Mouse (Mus musculus) heart, embryonic 13.5 days (tissue): Measurements from ENCODE around the gene Clec2i. TPM values are rescaled to one million over a fixed set of nuclear protein-coding genes. Genes with fewer than 3 reads are reported as not detected.

Source experiments
- ATAC-seq: fragments of 200-750 bp; cut with Nextera tagmentation; 2 replicates; pipeline ENCODE4 v1.8.0; 2017; ENCODE audit warnings: moderate TSS enrichment; ENCODE audit not compliant: insufficient number of reproducible peaks, low FRiP score, low TSS enrichment; ENCODE audit errors: extremely low read depth
- H3K27ac ChIP-seq: fragments of 300-500 bp; sonication (generic); replicated peaks from 2 replicates; pipeline ENCODE4 v1.5.1; 2015; ENCODE audit warnings: moderate library complexity, mild to moderate bottlenecking, inconsistent platforms
- H3K27me3 ChIP-seq: fragments of 300-500 bp; sonication (generic); replicated peaks from 2 replicates; pipeline ENCODE4 v1.6.1; 2015; ENCODE audit warnings: mild to moderate bottlenecking, inconsistent platforms
- H3K36me3 ChIP-seq: fragments of 300-500 bp; sonication (generic); 2 replicates; pipeline ENCODE4 v1.6.1; 2015; ENCODE audit warnings: mild to moderate bottlenecking, inconsistent platforms
- H3K4me1 ChIP-seq: fragments of 300-500 bp; sonication (generic); 2 replicates; pipeline ENCODE4 v1.6.1; 2015; ENCODE audit warnings: inconsistent platforms
- H3K4me2 ChIP-seq: fragments of 300-500 bp; sonication (generic); 2 replicates; pipeline ENCODE4 v1.6.1; 2015; ENCODE audit warnings: inconsistent platforms, mild to moderate bottlenecking, moderate library complexity
- H3K4me3 ChIP-seq: fragments of 300-500 bp; sonication (generic); 2 replicates; pipeline ENCODE4 v1.5.1; 2015; ENCODE audit warnings: moderate library complexity, mild to moderate bottlenecking, inconsistent platforms
- H3K9ac ChIP-seq: fragments of 300-500 bp; sonication (generic); 2 replicates; pipeline ENCODE4 v1.6.1; 2015; ENCODE audit warnings: inconsistent platforms, mild to moderate bottlenecking, moderate library complexity
- H3K9me3 ChIP-seq: fragments of 300-500 bp; sonication (generic); 2 replicates; pipeline ENCODE4 v1.6.1; 2016; ENCODE audit warnings: inconsistent platforms
- WGBS: fragments of 180-500 bp; shearing (Covaris S2); methylation state at CpG from one replicate; pipeline ENCODE4 v1.1.7; 2015; ENCODE audit warnings: mixed read lengths; 5-methylcytosine and 5-hydroxymethylcytosine counted together
- polyA plus RNA-seq: library from polyadenylated mRNA; unstranded; fragments of >200 nt; fragmentation: Nextera tagmentation; extraction: Ambion mirVana; gene quantifications from 2 replicates; pipeline ENCODE4 v1.2.1, GENCODE M21; 2015

Clec2i gene
- polyA plus RNA-seq, 1 experiment from 2014 or later: not detected

DNA sequence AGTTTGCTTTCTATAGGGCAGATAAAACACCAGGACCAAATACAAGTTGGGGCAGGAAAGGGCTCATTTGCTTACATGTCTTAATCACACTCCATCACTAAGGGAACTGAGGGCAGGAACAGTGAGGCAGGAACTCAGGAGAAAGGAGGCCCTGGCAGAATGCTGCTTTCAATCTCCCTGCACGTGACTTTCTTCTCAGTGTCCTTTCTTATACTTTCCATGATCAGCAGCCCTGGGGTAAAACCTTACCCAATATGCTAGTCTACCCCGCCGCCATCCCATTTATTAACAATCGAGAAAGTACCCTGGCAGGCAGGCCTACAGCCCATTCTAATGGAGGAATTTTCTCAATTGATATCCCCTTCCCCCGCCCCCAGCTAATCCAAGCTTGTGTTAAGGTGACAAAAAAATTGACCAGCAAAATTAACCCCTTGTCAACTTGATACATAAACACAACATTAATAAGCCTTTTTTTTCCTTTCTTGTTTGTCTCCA lies 42.8 kb upstream of the Clec2i start:
- H3K4me3 ChIP-seq: no peak overlapping the region
- 80% methylated on average over 5 of the region's 5 CpGs for WGBS
- no peak overlapping the region for H3K27ac ChIP-seq
- no peaks in the 10 kb centered on the region for H3K9me3 ChIP-seq
- no peak for ATAC-seq
- H3K4me2 ChIP-seq: peak overlapping the region; percentile 84; the same call in 1 of the 2 replicates
- H3K27me3 ChIP-seq: no peaks in the 10 kb centered on the region
- no peak overlapping the region for H3K9ac ChIP-seq
- H3K36me3 ChIP-seq: no peaks in the 10 kb centered on the region
- H3K4me1 ChIP-seq: peaks cover 25% of the 10 kb centered on the region

DNA sequence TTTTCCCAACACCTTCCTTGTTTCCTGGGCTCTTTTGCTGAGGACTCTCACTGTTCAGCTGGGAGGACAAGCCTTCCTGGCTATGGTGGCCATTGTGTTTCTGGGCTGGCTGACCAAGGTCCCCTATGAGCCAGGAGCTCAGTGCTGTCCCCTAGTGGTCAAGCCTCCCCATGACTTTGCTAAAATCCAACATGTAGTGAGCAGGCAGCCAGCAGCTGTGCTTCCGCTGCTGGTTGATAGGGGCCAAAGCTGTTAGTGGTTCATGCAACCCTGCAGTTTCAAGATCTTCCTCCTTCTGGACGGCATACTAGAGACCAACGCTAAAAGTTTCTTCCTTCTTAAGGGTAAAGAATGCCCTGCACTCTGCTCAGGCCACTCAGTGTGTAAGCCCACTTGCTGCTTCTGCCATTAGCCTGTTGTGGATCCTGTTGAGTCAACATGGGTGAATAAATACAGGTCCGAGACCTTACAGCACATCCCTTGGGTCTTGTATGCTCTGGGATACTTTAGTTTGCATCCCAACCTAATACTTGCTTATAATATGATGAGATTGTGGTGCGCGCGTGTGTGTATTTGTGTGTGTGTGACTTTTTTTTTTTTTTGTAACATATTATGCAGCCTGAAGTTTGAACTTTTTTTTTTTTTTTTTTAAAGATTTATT lies 41.9 kb upstream of the Clec2i start:
- H3K4me2 ChIP-seq: peak overlapping the region; percentile 51
- WGBS: 31% methylated on average over 7 of the region's 7 CpGs
- no peak overlapping the region; the same call in 1 of the 2 replicates for H3K27ac ChIP-seq
- H3K27me3 ChIP-seq: no peaks in the 10 kb centered on the region
- no peaks in the 10 kb centered on the region for H3K36me3 ChIP-seq
- peak overlapping the region; percentile 12; the same call in 1 of the 2 replicates for H3K4me3 ChIP-seq
- ATAC-seq: no peak
- peak overlapping the region; percentile 62; the same call in 1 of the 2 replicates for H3K9ac ChIP-seq
- peaks cover 24% of the 10 kb centered on the region for H3K4me1 ChIP-seq
- H3K9me3 ChIP-seq: no peaks in the 10 kb centered on the region

DNA sequence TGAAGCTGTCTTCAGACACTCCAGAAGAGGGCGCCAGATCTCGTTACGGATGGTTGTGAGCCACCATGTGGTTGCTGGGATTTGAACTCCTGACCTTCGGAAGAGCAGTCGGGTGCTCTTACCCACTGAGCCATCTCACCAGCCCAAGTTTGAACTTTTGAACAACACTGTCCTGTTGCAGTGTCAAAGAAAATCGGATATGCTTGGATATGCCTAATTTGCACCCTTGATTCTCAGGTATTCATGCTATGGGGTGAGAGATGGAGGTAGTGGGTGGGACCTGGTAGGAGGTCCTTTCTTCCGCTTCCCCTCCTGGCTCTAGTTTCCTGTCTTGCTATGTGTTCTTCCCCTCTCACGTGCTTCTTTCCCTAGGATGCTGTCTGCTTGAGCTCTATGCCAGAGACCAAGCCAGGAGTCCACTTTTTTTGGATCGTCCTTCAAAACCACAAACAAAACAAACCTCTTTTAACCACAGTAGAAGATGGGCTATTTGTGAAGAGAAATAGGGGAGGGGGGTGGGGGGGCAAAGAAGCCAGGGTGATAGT lies 41.3 kb upstream of the Clec2i start:
- peaks cover 30% of the 10 kb centered on the region for H3K4me1 ChIP-seq
- H3K9ac ChIP-seq: no peak overlapping the region
- no peak overlapping the region for H3K4me2 ChIP-seq
- H3K9me3 ChIP-seq: no peaks in the 10 kb centered on the region
- H3K27me3 ChIP-seq: no peaks in the 10 kb centered on the region
- 48% methylated on average over 8 of the region's 9 CpGs for WGBS
- H3K4me3 ChIP-seq: no peak overlapping the region
- H3K27ac ChIP-seq: no peak overlapping the region
- H3K36me3 ChIP-seq: no peaks in the 10 kb centered on the region
- no peak for ATAC-seq

DNA sequence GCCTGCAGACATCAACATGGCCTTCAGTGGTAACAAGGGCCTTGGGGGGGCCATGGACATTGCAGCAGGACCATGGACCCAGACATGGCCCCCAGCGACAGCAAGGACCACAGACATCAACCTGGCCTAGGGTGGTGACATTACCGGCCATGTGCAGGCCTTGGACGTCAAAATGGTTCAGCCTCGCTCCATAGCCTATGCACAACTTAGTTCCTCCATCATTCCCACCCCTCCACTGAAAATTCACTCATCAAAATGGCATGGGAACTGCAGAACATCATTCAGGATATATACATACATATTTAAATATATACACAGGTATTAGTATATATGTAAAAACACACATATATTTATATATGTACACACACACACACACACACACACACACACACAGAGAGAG lies 40.0 kb upstream of the Clec2i start:
- Histone ChIP-seq H3K27me3 (no peaks in the 10 kb centered on the region), H3K4me3 (no peak overlapping the region), H3K36me3 (no peaks in the 10 kb centered on the region), H3K9ac (no peak overlapping the region), H3K9me3 (no peaks in the 10 kb centered on the region), H3K4me2 (no peak overlapping the region), H3K27ac (no peak overlapping the region), H3K4me1 (peaks cover 20% of the 10 kb centered on the region)
- WGBS: 83% methylated on average over 4 of the region's 4 CpGs
- no peak for ATAC-seq

DNA sequence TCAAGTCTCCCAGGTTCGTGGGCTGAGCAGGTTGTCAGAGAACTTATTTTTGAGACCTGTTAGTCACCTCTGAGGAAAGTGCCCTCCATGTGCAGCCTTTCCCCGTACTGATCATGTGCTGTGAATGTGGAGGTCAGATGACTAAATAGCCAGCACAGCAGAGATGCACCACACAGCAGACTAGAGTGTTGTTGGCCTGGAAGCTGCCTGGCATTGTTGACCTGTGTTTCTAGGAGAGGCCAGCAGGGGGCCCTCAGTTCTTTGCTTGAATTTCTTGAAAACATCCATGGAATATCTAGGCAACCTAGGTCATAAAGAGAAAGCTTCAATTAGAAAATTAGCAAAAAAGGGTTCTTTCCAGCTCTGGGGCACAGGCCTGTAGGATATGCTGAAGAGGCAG lies 37.5 kb upstream of the Clec2i start:
- 48% methylated on average over 2 of the region's 2 CpGs for WGBS
- no peaks in the 10 kb centered on the region for H3K36me3 ChIP-seq
- no peak overlapping the region for H3K9ac ChIP-seq
- H3K4me3 ChIP-seq: no peak overlapping the region
- no peak overlapping the region for H3K27ac ChIP-seq
- H3K4me1 ChIP-seq: peaks cover 19% of the 10 kb centered on the region
- H3K27me3 ChIP-seq: no peaks in the 10 kb centered on the region; the same call in 1 of the 2 replicates
- no peak for ATAC-seq
- no peak overlapping the region for H3K4me2 ChIP-seq
- no peaks in the 10 kb centered on the region for H3K9me3 ChIP-seq

DNA sequence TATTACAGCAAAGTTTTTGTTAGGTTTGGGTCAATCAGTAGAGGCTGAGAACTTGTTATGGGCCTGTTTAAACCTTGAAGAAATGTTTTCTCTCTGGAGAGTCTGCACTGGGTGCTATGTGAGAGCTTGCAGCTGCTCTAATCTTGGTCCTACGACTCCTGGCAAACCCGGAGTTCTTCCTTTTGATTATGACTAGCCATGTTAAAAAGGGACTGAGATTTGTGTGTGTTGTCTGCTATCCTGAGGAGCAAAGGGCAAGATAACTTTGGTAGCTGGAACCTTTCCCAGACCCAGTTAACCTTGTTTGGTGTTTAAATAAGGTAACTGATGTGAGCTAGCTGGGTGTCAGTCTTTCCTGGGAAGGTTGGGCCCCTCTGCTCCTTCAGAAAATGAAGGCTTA lies 36.7 kb upstream of the Clec2i start:
- WGBS: 14% methylated on average over 2 of the region's 2 CpGs
- ATAC-seq: no peak
- Histone ChIP-seq H3K4me3 (no peak overlapping the region), H3K27me3 (no peaks in the 10 kb centered on the region; the same call in 1 of the 2 replicates), H3K4me1 (peaks cover 14% of the 10 kb centered on the region), H3K4me2 (no peak overlapping the region), H3K9ac (no peak overlapping the region), H3K36me3 (no peaks in the 10 kb centered on the region), H3K9me3 (no peaks in the 10 kb centered on the region), H3K27ac (peak overlapping the region; percentile 34)

DNA sequence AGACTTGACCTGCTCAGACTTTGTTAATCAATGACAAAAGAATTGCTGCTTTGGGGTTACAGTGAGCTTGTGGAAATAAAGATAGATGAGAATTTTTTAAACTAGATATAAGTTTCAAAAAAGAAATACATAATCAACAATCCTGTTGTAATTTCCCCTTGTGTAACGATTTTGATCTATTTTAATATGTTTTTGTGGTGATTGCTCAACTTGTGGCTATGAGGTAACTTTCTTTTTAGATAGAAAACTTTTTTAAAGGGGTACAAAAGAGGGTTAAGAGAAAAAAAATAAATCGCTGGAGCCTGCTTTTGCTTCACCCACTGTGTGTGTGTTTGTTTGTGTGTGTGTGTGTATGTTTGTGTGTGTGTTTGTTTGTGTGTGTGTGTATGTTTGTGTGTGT lies 36.2 kb upstream of the Clec2i start:
- H3K4me3 ChIP-seq: no peak overlapping the region

DNA sequence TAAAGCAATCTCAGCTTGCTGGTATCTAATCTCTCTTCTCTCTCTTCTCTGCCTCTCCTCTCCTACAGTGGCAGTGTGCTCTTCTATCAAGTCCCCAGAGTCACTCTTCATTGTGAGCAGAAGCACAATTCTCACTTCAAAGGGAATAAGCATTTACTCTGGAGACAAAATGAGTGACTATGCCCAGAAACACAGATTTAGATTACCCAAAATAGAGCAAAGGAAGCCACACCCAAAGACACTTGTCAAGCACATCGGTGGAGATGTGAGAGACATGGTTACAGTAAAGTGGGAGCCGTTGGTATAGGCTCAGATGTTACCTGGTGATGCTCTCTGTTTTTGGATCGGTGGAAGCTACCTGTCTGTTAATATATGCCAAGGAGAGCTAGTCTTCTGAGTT lies 34.6 kb upstream of the Clec2i start:
- no peak for ATAC-seq
- H3K9me3 ChIP-seq: no peaks in the 10 kb centered on the region
- no peak overlapping the region for H3K27ac ChIP-seq
- H3K4me2 ChIP-seq: no peak overlapping the region
- 0 out of 2 replicates have a peak overlapping the region, but pooled peaks have one; percentile 3 for H3K9ac ChIP-seq
- no peak overlapping the region for H3K4me3 ChIP-seq
- WGBS: 58% methylated on average over 3 of the region's 3 CpGs
- H3K36me3 ChIP-seq: no peaks in the 10 kb centered on the region
- peaks cover 17% of the 10 kb centered on the region for H3K4me1 ChIP-seq
- no peaks in the 10 kb centered on the region; the same call in 1 of the 2 replicates for H3K27me3 ChIP-seq

More for the DNA sequence above, 36.2 kb upstream of the Clec2i start:
- peaks cover 15% of the 10 kb centered on the region for H3K4me1 ChIP-seq
- no peaks in the 10 kb centered on the region; the same call in 1 of the 2 replicates for H3K27me3 ChIP-seq
- H3K9ac ChIP-seq: no peak overlapping the region
- no peaks in the 10 kb centered on the region for H3K36me3 ChIP-seq
- no peak overlapping the region for H3K4me2 ChIP-seq
- no peak for ATAC-seq
- WGBS: 80% methylated on average over 2 of the region's 2 CpGs
- peak overlapping the region; percentile 34 for H3K27ac ChIP-seq
- H3K9me3 ChIP-seq: no peaks in the 10 kb centered on the region

DNA sequence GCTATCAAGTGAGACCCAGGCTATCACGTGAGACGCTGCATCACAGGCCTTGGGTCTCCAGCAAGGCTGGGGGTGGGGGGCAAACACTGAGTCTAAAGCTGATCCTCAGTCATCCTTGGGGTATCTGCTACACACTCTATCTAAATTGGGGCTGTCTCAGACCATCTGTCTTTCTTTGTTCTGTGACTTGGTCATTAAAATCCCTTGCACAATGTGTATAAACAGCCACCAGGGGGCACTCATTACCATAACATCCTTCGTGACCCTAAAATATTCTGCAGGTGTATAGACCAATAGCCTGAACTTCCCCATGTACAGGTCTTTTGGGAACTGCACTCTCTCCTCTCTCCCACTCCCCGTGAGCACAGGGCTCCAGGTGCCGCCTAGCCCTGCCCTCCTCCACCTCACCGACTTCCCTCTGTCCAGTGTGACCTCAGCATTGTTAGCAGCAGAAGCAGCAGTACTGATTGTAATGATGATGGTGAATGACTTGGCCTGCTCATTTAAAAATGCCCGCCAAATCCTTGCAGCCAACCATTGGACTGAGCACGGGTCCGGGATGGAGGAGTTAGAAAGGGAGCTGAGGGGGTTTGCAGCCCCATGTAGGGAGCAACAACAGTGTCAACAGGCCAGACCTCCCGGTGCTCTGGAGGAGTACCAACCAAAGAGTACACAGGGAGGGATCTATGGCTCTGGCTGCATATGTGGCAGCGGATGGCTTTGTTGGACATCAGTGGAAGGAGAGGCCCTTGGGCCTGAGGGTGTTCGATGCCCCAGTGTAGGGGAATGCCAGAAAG lies 33.2 kb upstream of the Clec2i start:
- peak overlapping the region; percentile 17; the same call in 1 of the 2 replicates for H3K9ac ChIP-seq
- H3K4me1 ChIP-seq: peaks cover 17% of the 10 kb centered on the region
- peak overlapping the region; percentile 2; the same call in 1 of the 2 replicates for H3K4me2 ChIP-seq
- H3K9me3 ChIP-seq: no peaks in the 10 kb centered on the region
- no peak overlapping the region for H3K4me3 ChIP-seq
- no peaks in the 10 kb centered on the region for H3K36me3 ChIP-seq
- no peak for ATAC-seq
- 40% methylated on average over 12 of the region's 12 CpGs for WGBS
- no peak overlapping the region for H3K27ac ChIP-seq
- no peaks in the 10 kb centered on the region; the same call in 1 of the 2 replicates for H3K27me3 ChIP-seq

DNA sequence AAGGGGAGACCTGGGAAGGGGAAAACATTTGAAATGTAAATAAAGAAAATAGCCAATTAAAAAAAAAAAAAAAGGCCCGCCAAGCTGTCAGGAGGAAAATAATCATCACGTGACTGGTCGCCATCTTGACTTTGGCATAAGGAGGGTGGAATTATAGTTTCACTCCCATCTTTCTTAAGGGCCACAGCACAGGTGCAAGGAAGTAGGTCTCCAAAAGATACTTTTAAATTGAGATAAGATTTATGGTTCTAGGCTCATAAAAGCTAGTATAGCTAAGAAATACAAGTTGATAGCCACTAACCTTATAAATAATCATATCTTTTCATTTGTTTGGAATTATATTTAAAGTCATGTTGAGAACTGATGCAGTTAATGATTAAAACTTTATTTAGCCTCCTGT lies 32.5 kb upstream of the Clec2i start:
- Histone ChIP-seq H3K9ac (no peak overlapping the region), H3K27me3 (no peaks in the 10 kb centered on the region; the same call in 1 of the 2 replicates), H3K27ac (no peak overlapping the region), H3K4me2 (no peak overlapping the region), H3K9me3 (no peaks in the 10 kb centered on the region), H3K36me3 (no peaks in the 10 kb centered on the region), H3K4me1 (peaks cover 17% of the 10 kb centered on the region), H3K4me3 (no peak overlapping the region)
- ATAC-seq: no peak
- WGBS: 89% methylated on average over 3 of the region's 3 CpGs

DNA sequence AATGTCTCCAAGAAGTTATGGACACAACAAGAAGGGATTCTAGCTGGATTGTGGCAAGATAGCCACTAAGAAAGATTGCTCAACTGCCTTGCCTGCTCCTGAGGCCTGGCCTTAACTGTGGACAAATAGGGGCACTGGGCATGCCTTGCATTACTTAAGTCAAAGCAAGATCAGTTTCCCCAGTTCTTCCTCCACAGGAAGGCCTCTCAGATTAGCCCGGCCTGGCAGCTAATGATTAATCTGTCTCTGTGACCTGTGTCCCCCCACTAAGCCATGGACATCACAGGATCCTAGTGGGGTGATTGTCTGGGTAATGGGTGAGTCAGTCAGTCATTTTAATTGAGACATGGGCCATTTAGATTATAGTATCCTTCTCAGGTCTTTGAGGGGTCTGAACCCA lies 31.9 kb upstream of the Clec2i start:
- Histone ChIP-seq H3K36me3 (no peaks in the 10 kb centered on the region), H3K4me3 (no peak overlapping the region), H3K9me3 (no peaks in the 10 kb centered on the region), H3K4me2 (no peak overlapping the region), H3K9ac (no peak overlapping the region), H3K27me3 (no peaks in the 10 kb centered on the region; the same call in 1 of the 2 replicates), H3K27ac (no peak overlapping the region), H3K4me1 (peaks cover 13% of the 10 kb centered on the region)
- ATAC-seq: no peak
- WGBS: 73% methylated on average over 1 of the region's 1 CpGs
